Mouse (Mus musculus) kidney, postnatal 0 days (tissue): ENCODE results near the gene Ctbp1. TPM values are rescaled to one million over a fixed set of nuclear protein-coding genes. Genes with fewer than 3 reads are reported as not detected.

Experiments
- ATAC-seq: fragments of 200-750 bp; cut with Nextera tagmentation; replicated peaks from 2 replicates; pipeline ENCODE4 v1.8.0; 2017; ENCODE audit warnings: low read depth, moderate number of reproducible peaks, moderate TSS enrichment, moderate library complexity; ENCODE audit not compliant: low FRiP score
- DNase-seq: peaks from one replicate; pipeline ENCODE4 v3.0.0-alpha.2; 2016; ENCODE audit warnings: low spot score
- H3K27ac ChIP-seq: fragments of 300-500 bp; sonication (generic); 2 replicates; pipeline ENCODE4 v1.5.1; 2014; ENCODE audit warnings: mild to moderate bottlenecking
- H3K27me3 ChIP-seq: fragments of 300-500 bp; sonication (generic); 2 replicates; pipeline ENCODE4 v1.6.1; 2014; ENCODE audit warnings: low read length, mixed read lengths; ENCODE audit not compliant: insufficient read depth
- H3K36me3 ChIP-seq: fragments of 300-500 bp; sonication (generic); 2 replicates; pipeline ENCODE4 v1.6.1; 2014; ENCODE audit warnings: low read length, mixed read lengths; ENCODE audit not compliant: insufficient read depth
- H3K4me1 ChIP-seq: fragments of 300-500 bp; sonication (generic); replicated peaks from 2 replicates; pipeline ENCODE4 v1.6.1; 2014; ENCODE audit warnings: antibody characterized with exemption, low read length, mixed read lengths; ENCODE audit not compliant: insufficient read depth
- H3K4me2 ChIP-seq: fragments of 300-500 bp; sonication (generic); 2 replicates; pipeline ENCODE4 v1.6.1; 2014; ENCODE audit warnings: mild to moderate bottlenecking, low read length, moderate library complexity, mixed read lengths
- H3K4me3 ChIP-seq: fragments of 300-500 bp; sonication (generic); replicated peaks from 2 replicates; pipeline ENCODE4 v1.5.1; 2014; ENCODE audit warnings: low read depth, low read length
- H3K9ac ChIP-seq: fragments of 300-500 bp; sonication (generic); 2 replicates; pipeline ENCODE4 v1.6.1; 2014; ENCODE audit warnings: low read depth, low read length
- H3K9me3 ChIP-seq: fragments of 300-500 bp; sonication (generic); replicated peaks from 2 replicates; pipeline ENCODE4 v1.6.1; 2016; ENCODE audit warnings: low read length, inconsistent platforms, mixed read lengths
- CTCF ChIP-seq: IDR thresholded peaks from 2 replicates; pipeline ENCODE4 v1.5.1; 2016; ENCODE audit warnings: antibody characterized with exemption, low read depth, mild to moderate bottlenecking, moderate library complexity
- WGBS: fragments of 180-500 bp; shearing (Covaris S2); extraction: QIAGEN DNeasy Blood & Tissue Kit; methylation state at CpG from one replicate; pipeline ENCODE4 v1.1.7; 2014; 5-methylcytosine and 5-hydroxymethylcytosine counted together
- polyA plus RNA-seq: library from polyadenylated mRNA; unstranded; fragments of >200 nt; fragmentation: Nextera tagmentation; extraction: Ambion mirVana; gene quantifications from 2 replicates; pipeline ENCODE4 v1.2.1, GENCODE M21; 2015

The Ctbp1 gene
- polyA plus RNA-seq, 1 experiment from 2014 or later: 252 TPM

DNA sequence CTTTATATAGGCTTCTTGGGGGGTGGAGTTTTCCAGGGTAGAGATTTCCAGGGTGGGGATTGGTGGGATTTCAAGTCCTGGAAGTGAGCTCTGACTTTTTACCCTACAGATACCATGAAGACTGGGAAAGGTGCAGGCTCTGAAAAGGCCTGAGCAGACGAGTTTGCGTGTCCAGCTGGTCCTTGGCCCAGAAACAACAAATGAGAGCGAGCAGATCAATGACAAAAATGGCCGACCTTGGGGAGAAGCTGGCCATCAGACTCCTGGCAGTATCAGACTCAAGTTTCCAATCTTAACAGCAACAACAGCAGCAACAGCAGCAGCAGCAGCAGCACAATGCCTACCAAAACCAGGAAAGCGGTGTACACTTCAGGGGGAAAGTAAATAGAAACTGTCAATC lies 49.1 kb downstream of the Ctbp1 start:
- ATAC-seq (no peak), DNase-seq (no peak)
- WGBS: 72% methylated on average over 5 of the region's 5 CpGs
- Histone ChIP-seq H3K27ac (no peak overlapping the region), H3K4me1 (peaks cover 13% of the 10 kb centered on the region; the same call in 1 of the 2 replicates), H3K9ac (no peak overlapping the region), H3K4me3 (no peak overlapping the region), H3K4me2 (no peak overlapping the region), H3K9me3 (no peaks in the 10 kb centered on the region), H3K36me3 (no peaks in the 10 kb centered on the region), H3K27me3 (no peaks in the 10 kb centered on the region)
- TF ChIP-seq CTCF: no peak

DNA sequence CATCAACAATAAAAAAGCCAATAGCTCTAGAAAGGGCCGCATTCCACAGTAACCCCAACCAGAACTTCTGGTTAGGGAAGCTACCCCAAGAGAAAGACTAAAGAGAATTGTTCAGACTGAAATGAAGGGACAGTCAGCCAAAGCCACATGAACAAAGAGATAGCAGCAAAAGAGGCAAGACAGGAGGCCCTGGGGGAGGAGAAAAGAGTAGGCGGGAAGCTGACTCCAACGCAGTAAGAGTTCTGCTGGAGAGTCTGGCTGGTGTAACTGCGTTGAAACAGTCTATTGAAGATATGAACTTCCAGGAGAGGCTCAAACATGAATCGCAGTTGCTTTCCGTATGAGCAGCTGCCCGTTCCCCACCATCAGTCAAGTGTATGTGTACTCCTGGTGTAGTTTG lies 50.3 kb downstream of the Ctbp1 start:
- WGBS: 69% methylated on average over 7 of the region's 7 CpGs
- no peaks in the 10 kb centered on the region for H3K36me3 ChIP-seq
- H3K27ac ChIP-seq: no peak overlapping the region
- DNase-seq (no peak), ATAC-seq (no peak)
- H3K4me2 ChIP-seq: no peak overlapping the region
- no peaks in the 10 kb centered on the region for H3K9me3 ChIP-seq
- TF ChIP-seq CTCF: no peak
- no peaks in the 10 kb centered on the region for H3K27me3 ChIP-seq
- no peak overlapping the region for H3K4me3 ChIP-seq
- peaks cover 13% of the 10 kb centered on the region; the same call in 1 of the 2 replicates for H3K4me1 ChIP-seq
- H3K9ac ChIP-seq: no peak overlapping the region

DNA sequence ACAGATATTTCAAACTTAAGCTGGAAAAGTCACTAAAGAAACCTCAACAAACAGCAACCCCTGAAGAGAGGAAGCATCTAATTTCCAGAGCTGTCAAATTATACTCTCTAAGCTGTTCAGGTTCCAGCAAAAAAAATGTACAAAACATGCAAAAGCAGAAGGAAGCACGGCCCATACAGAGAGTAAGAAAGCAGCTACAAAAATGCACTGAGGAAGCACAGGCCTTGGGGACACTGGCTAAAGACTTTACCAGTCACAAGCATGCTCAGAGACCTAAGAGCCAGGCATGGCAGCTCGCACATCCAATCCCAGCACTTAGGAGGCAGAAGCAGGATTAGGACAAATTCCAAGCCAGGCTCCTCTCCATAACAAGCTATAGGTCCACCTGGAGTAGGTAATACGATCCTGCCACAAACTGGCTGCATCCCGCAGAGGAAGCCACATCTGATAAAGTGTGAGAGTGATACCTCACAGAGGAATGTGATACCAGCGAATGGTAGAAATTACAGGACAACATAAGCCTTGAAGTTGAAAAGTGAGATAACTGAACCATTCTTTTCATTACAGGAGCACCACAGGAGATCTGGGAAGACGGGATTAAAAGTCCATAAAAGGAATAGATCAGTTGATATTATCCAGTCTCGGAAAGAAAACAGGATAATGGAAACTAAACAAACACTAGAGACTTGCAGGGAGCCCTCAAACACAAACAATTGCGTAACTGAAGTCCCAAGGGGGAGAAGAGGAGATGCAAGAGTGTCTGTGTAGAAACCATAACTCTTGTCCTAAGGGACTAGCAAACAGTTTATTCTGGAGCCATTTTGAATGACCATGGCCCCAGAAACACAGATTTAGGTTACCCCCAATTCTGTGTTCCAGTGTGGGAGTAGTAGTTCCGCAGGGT lies 51.7 kb downstream of the Ctbp1 start:
- WGBS: 42% methylated on average over 9 of the region's 9 CpGs
- Histone ChIP-seq H3K4me3 (no peak overlapping the region), H3K27me3 (no peaks in the 10 kb centered on the region), H3K36me3 (no peaks in the 10 kb centered on the region), H3K4me1 (peaks cover 9% of the 10 kb centered on the region; the same call in 1 of the 2 replicates), H3K27ac (0 out of 2 replicates have a peak overlapping the region, but pooled peaks have one; percentile 25), H3K9ac (no peak overlapping the region), H3K9me3 (no peaks in the 10 kb centered on the region), H3K4me2 (no peak overlapping the region)
- no peak for TF ChIP-seq CTCF
- DNase-seq (peak; percentile 52), ATAC-seq (no peak)

DNA sequence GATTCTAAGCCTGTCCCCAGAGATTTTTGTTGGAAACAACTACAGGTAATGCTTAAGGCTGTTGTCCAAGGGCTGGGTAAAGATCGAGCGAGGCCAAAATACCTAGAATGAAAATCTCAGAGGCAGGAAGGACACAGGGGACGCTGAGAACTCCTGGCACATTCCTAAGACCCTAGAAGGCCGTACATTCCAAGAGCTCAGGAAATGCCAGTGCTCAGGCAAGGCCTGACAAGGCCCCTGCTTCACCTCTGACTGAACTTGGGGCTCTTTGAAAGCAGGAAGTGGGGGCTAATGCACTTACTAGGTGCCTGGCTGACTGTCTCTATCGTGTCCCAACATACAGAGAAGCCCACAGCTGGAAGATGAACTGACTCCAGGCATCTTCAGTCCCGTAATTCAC lies 52.4 kb downstream of the Ctbp1 start:
- WGBS: 43% methylated on average over 6 of the region's 6 CpGs
- DNase-seq: peak; percentile 51

DNA sequence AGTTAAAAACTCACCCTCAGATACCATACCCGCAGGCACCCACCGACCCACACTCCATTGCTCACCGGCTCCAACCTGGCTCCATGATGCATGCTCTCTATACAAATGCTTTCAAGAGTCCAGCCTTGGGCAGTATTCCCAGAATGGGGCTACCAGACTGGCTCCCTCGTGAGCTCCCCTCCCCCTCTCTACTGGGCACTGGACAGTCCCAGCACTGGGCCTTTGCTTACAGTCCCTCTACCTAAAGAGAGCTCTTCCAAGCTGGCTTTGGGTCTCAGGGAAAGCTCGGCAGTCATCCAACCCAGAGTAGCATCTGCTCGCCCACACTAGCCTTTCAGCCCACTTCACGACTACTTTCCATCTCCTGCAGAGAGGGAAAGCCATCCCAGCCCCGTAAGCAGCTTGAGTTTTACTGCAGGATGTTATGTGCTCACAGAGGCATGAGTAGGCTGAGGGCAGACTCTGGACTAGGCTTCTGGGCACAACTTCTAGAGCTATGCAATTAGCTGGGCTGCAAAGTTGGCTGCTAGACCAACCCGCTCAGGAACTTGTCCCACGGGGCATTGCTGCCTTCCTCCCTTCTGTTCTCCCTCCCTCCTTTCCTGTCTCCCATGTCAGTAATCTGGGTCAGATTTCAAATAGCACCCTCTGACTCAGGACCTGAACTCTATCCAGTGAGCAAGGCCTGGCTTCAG lies 54.3 kb downstream of the Ctbp1 start:
- H3K4me3 ChIP-seq: no peak overlapping the region
- no peaks in the 10 kb centered on the region for H3K36me3 ChIP-seq
- H3K4me1 ChIP-seq: peaks cover 9% of the 10 kb centered on the region; the same call in 1 of the 2 replicates
- no peak overlapping the region for H3K4me2 ChIP-seq
- H3K27me3 ChIP-seq: no peaks in the 10 kb centered on the region
- no peak overlapping the region for H3K27ac ChIP-seq
- H3K9me3 ChIP-seq: no peaks in the 10 kb centered on the region
- H3K9ac ChIP-seq: no peak overlapping the region
- TF ChIP-seq CTCF: no peak
- ATAC-seq: no peak
- WGBS: 62% methylated on average over 10 of the region's 10 CpGs
- DNase-seq: no peak

More for the DNA sequence above, 52.4 kb downstream of the Ctbp1 start:
- ATAC-seq: no peak
- no peaks in the 10 kb centered on the region for H3K36me3 ChIP-seq
- no peak overlapping the region for H3K9ac ChIP-seq
- no peaks in the 10 kb centered on the region for H3K27me3 ChIP-seq
- H3K4me3 ChIP-seq: no peak overlapping the region
- no peak overlapping the region for H3K27ac ChIP-seq
- no peaks in the 10 kb centered on the region for H3K9me3 ChIP-seq
- TF ChIP-seq CTCF: no peak
- H3K4me1 ChIP-seq: peaks cover 9% of the 10 kb centered on the region; the same call in 1 of the 2 replicates
- no peak overlapping the region for H3K4me2 ChIP-seq

DNA sequence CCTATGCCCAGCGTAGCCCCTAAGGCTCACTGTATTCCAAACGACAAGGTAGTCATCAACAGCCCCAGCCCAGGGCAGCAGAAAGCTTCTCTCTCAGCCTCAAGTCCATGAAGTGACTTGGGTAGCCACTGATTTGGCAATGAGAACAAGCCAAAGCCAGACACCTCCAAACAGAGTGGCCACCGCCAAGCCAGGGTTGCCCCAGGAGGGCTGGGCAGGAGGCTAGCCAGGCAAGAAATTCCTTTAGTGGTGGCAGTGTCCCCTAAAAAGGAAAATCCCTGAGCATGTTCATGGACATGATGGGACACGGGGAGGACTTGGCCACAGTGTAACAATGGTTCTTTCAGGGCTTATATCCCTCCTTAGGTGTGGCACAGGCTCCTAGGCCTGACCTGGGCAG lies 55.0 kb downstream of the Ctbp1 start:
- TF ChIP-seq CTCF: no peak
- Histone ChIP-seq H3K36me3 (no peaks in the 10 kb centered on the region), H3K4me1 (peaks cover 4% of the 10 kb centered on the region; the same call in 1 of the 2 replicates), H3K4me2 (no peak overlapping the region), H3K27me3 (no peaks in the 10 kb centered on the region), H3K9me3 (no peaks in the 10 kb centered on the region), H3K9ac (no peak overlapping the region), H3K27ac (no peak overlapping the region), H3K4me3 (no peak overlapping the region)
- ATAC-seq (no peak), DNase-seq (no peak)
- 95% methylated on average over 4 of the region's 4 CpGs for WGBS
